Mouse (Mus musculus) layer of hippocampus, postnatal 14 days (tissue): ENCODE data around the gene Lrrc8a. TPM values are rescaled to one million over a fixed set of nuclear protein-coding genes. Genes with fewer than 3 reads are reported as not detected.
A peak's percentile ranks its signal among the peaks of the same experiment; 100 is the strongest.

ENCODE experiments used
- DNase-seq, 2 experiments: peaks; one replicate each; pipeline ENCODE4 v3.0.0; 2021 to 2022; ENCODE audit warnings: low spot score in 2 of 2, mixed read lengths in 1 of 2
- total RNA-seq, 2 experiments: library from RNA; stranded (reverse); gene quantifications; 2 replicates each; pipeline ENCODE4 v1.2.3; 2021

Lrrc8a gene
- total RNA-seq, 2 experiments from 2014 or later: 66.5 to 72.5 TPM

GRCm38 (mm10) chr2:30237881-30238280, 366 bp downstream of the Lrrc8a start:
- DNase-seq: peak; percentile 60 to 67

- no peak for DNase-seq
Observed at GRCm38 (mm10) chr2:30238906-30239465, 1.5 kb downstream of the Lrrc8a start.

- no peak for DNase-seq
Observed at GRCm38 (mm10) chr2:30239777-30240176, 2.3 kb downstream of the Lrrc8a start.

DNA sequence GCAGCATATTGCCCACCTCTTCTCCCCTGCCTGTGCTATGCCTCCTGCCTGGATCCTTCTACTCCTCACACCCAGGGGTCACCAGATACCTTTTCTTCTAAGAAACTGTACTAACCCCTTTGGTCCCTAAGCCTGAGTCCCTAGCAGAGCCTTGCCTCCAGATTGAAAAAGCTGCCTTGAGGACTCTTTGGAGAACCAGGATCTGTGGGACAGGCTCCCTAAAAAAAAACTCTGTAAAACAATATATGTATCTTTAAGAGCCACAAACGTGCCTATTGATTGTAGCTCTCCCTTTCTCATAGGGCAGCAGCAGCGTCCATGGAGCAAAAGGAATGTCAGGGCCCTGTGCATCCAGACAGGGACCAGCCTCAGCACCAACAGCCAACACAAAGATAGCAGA, 2.8 kb downstream of the Lrrc8a start, which contains the start of gene Gm28035:
Gm28035 (plus strand) TSS at position 301 of the 400 bp plus-strand sequence.
- DNase-seq: no peak

- no peak for DNase-seq
Observed at GRCm38 (mm10) chr2:30242509-30242908, 5.0 kb downstream of the Lrrc8a start.

GRCm38 (mm10) chr2:30243391-30243790, 5.9 kb downstream of the Lrrc8a start:
- DNase-seq: no peak

DNA sequence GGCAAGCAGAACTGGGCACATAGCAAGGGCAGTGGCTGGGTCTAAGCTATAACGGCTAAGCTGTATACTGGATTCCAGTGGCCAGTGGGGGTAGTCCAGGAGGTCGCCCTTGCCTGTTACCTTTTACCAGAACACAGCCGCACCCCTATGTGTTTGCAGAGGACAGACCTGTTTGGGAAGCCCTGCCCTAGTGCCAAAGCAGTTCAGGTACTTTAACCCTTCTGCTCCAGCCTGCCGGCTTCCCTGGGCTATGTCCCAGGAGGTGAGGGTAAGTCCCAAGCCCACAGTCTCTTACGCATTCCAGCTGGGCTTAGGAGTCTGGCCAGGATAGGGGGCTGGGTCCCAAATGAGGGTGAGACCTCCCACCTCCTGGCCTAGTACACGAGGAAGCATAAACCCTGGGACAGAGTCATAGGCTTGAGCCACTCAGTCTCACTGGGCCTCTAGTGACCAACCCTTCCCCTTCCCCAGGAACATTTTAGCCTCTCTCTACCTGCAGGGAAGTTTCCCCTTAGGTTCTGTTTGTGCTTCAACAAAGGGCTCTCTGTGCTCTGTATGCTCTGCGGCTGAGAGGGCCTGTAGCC, 7.2 kb downstream of the Lrrc8a start:
- DNase-seq: no peak

- DNase-seq: no peak
Observed at GRCm38 (mm10) chr2:30247036-30247435, 9.5 kb downstream of the Lrrc8a start.

DNA sequence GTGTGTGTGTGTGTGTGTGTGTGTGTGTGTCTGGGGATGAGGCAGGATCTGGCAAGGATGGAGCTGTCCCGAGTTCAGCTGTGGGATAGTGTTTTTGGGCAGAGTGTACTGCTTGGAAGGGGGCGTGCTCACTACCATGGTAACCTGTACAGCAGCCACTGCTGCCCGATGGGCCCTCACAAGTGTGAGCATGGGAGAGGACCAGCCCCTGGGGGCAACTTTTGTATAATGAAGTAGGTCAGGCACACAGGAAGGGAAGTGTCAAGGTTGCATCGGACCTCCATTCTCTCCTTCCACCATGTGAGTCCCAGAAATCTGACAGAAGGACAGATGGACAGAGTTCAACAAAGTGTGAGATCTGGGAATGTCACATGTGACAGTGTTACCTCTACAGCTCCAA, 10.2 kb downstream of the Lrrc8a start:
- DNase-seq: no peak

DNA sequence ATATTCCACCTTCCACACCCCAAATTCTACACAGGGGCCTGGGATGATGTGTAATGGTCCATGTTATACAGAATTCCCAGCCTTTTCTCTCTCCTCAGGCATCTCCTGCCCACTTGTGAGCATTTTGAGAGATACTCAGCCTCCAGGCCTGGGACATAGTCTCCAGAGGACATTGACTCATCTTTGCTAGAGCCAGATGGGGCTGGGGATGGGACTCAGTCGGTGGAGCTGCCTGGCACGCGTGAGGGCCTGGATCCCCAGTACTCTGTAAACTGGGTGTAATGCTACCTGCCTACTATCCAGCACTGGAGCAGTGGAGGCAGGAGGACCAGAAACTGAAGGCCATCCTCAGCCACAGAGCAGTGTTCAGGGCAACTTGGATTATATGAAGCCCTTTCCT, 11.7 kb downstream of the Lrrc8a start:
- DNase-seq: no peak

DNA sequence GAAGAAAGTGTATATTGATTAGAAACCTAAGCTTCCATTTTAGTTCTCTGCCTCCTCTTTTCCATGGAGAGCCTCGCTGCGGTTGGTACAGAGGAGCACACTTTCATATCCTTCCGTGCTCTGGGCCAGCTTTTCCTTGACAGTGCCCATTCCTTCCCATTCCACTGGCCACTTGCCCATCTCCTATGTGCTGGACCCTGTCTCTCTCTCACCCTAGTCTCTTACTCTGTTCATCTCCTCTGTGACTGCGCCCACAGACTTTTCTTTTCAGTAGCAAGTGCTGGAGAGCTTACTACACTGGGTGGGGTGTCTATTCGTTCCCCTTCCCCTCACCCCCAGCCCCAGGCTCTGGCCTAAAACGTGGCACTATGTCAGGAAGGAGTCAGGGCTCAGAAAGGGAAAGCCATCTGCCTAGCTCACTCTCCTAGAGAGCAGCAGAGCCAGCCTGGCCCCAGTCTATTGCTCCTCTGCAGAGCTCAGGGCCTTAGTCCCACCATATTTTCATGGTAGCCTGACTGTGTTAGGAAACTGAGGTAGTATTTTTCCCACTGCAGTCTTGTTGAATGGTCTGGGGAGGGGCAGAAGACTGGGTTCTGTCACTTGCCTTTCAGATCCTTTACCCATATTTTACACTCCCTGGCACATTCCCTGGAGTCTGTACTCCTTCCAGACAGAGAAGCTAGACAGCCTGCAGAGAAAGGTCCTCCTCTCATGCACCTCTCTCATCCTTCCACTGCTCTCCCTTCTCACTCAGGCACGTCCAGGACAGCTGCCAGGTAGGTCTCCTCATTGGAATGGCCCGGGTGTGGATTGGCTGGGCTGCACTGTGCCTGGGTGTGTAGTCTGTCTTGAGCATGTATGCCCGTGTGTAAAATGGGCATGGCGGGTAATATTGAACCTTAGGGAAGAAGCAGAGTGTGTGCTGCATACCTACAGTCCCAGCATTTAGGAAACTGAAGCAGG, 12.9 kb downstream of the Lrrc8a start:
- DNase-seq: no peak

DNA sequence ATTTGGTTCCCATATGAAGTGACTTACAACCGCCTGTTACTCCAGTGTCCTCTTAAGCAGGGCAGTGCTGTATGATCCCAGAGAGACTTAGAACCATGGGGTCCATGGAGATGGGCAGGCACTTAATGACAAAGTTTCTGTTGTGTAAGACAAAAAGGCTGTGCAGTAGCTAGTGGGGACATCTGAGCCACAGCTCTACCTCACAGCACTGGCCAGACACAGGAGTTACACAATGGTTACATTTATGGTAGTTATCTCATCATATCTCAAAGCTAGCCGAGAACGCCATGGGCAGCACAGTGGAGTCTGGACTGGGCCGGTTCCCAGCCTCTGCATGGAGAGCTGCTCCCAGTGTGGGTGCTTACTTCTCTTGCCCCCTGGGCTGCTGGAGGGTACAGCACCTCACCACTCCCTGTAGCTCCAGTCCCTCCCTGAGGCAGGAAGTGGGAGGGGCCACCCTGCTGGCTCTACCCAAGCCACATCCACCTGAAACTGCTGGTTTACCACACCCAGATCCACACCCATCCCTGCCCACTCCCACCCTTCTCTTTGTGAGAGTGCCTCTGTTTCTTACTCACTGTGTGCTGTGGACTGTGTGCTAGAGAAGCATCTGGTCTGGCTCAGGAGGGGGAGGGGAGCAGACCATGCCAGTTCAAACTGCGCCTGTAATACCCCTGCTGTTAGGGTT, 14.0 kb downstream of the Lrrc8a start:
- DNase-seq: no peak

DNA sequence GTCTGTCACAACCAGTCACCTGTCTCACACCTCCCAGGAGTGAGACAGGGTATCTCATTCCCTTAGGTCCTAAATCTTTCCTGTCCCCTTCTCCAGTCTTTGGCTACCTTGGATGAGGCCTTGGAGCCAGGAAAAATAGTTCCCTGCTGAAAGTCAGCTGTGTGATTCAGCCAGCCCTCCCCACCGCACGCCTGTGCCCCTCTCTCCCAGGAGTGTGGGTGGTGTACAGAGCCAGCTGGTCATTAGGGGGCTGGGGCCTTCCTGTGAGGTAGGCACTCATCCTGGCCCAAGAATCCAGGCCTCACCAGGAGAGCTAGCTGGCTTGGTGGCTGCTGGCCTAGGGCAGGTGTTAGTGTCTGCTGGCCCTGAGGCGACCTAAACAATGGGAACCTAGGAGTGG, 15.0 kb downstream of the Lrrc8a start:
- no peak for DNase-seq

- DNase-seq: no peak
Observed at GRCm38 (mm10) chr2:30253809-30254208, 16.3 kb downstream of the Lrrc8a start.

DNA sequence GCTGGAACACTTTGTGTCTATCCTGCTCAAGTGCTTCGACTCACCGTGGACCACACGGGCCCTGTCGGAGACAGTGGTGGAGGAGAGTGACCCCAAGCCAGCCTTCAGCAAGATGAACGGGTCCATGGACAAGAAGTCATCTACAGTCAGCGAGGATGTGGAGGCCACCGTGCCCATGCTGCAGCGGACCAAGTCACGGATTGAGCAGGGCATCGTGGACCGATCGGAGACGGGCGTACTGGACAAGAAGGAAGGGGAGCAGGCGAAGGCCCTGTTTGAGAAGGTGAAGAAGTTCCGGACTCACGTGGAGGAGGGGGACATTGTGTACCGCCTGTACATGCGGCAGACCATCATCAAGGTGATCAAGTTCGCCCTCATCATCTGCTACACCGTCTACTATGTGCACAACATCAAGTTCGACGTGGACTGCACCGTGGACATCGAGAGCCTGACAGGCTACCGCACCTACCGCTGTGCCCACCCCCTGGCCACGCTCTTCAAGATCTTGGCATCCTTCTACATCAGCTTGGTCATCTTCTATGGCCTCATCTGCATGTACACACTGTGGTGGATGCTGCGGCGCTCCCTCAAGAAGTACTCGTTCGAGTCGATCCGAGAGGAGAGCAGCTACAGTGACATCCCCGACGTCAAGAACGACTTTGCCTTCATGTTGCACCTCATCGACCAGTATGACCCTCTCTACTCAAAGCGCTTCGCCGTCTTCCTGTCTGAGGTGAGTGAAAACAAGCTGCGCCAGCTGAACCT, 18.3 kb downstream of the Lrrc8a start:
- no peak for DNase-seq

DNA sequence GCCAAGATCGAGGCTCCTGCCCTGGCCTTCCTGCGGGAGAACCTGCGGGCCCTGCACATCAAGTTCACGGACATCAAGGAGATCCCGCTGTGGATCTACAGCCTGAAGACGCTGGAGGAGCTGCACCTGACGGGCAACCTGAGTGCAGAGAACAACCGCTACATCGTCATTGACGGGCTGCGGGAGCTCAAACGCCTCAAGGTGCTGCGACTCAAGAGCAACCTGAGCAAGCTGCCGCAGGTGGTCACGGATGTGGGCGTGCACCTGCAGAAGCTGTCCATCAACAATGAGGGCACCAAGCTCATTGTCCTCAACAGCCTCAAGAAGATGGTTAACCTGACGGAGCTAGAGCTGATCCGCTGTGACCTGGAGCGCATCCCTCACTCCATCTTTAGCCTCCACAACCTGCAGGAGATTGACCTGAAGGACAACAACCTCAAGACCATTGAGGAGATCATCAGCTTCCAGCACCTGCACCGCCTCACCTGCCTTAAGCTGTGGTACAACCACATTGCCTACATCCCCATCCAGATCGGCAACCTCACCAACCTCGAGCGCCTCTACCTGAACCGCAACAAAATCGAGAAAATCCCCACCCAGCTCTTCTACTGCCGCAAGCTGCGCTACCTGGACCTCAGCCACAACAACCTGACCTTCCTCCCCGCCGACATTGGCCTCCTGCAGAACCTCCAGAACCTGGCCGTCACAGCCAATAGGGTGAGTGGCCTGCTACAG, 19.3 kb downstream of the Lrrc8a start:
- DNase-seq: no peak

DNA sequence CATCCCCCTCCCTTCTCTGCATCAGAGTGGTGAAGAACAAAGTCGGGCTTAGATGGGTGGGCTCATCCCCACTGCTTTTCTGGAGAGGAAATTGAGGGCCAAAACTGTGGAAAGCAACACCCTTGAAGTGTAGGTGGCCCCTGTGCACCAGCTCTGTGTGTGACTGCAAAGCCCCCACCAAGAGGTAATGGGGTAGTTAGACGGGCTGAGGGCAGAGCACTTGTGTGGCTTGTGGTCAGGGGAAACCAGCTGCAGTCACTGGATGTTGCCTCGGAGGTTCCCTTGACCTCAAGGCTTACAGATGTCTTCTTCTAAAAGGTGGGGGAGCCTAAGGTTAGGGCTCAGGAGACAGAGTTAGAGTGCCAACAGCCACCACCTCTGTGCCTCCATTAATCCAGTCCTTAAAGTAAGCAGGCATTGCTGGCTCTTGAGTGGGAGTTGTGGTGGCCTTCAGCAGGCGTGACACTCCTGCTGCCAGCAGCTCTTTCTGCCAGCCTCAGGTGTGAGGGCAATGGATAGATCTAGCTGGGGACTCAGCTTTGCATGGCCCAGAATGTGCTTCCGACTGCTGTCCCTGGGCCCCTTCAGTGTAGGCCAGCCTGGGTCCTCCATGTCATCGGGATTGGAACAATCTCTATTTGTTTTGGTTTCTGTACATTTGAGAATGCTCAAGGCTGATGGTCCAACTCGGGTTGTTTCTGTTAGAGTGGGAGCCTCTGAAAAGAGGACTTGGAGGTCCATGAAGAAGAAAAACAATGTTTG, 20.4 kb downstream of the Lrrc8a start:
- no peak for DNase-seq

DNA sequence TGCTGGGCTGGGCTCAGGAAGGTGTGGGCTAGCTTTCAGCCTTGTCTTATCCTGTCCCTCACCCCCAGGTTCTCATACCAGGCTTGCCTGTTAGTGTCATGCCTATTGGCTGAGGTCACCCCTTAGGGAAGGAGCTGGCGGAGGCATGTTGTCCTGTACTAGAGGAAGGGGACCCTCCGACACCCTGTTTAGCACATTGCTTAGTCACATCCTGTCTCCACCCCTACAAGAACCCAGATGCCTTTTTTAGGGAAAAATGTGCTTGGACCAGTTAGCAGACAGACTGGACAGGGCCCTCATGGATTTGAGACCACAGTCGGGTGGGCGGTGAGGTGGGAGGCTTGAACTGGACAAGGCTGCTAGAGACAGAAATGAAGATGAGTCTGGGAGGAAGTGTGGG, 21.1 kb downstream of the Lrrc8a start:
- DNase-seq: no peak
